ENCODE assay signal across 7 mouse cellular contexts in the genomic region with DNA sequence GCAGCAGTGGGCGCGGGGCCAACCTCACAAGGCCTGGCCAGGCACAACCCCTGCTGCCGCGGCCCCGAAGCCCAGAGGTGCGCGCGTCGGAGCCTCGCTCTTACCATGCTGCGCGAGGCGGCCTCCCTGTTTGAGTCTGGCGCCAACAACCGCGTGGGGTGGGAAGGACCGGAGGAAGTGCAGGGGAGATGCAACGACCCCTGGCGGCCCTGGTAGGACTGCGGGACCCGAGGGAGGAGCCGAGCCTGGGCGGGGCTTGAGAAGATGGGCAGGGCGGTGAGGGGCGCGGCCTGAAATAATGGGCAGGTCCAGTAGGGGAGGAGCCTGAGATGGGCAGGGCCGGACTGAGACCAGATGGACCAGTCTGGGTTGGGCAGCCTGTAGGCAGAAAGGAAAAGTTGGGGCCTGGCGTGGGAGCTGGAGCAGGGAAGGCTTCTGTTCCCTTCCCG. TPM values are rescaled to one million over a fixed set of nuclear protein-coding genes. Genes with fewer than 3 reads are reported as not detected.
DNase-seq lines count a peak whose midpoint lies in the region; ATAC-seq lines count a peak whose summit lies in the region.

A gene (minus strand): TSS at position 229 of the 449 bp plus-strand sequence.

- WGBS in embryonic facial prominence, embryonic 11.5 days, result 0% methylated on average over 29 of the region's 29 CpGs
- under 1% methylated on average over 29 of the region's 29 CpGs for WGBS in limb, embryonic 10.5 days
- under 1% methylated on average over 29 of the region's 29 CpGs for WGBS in midbrain, embryonic 13.5 days

- peak within 1 kb of the TSS; percentile 70 for H3K9ac ChIP-seq in embryonic facial prominence, embryonic 11.5 days (replicated peaks; ENCODE audit: low read length)
- H3K9ac ChIP-seq in midbrain, embryonic 13.5 days (replicated peaks), result peak within 1 kb of the TSS; percentile 61

- DNase-seq in adrenal gland, postnatal 14 days, result peak; percentile 100
- peak; percentile 98 for DNase-seq in embryonic facial prominence, embryonic 11.5 days (ENCODE audit: low spot score)
- peak; percentile 97 for DNase-seq in kidney, adult 11 months
- DNase-seq in limb, embryonic 10.5 days (ENCODE audit: low spot score), result peak; percentile 100
- peak; percentile 97 for DNase-seq in spleen, adult 12 weeks (ENCODE audit: low spot score)

- H3K36me3 ChIP-seq in embryonic facial prominence, embryonic 11.5 days (replicated peaks; ENCODE audit: control insufficient read depth, insufficient read depth, low read depth, low read length), result no peaks in the 10 kb centered on the region
- 0 out of 2 replicates have a peak, but pooled peaks cover 3% of the 10 kb centered on the region for H3K36me3 ChIP-seq in limb, embryonic 10.5 days
- peaks cover 18% of the 10 kb centered on the region for H3K36me3 ChIP-seq in midbrain, embryonic 13.5 days

- no peaks in the 10 kb centered on the region for H3K9me3 ChIP-seq in embryonic facial prominence, embryonic 11.5 days (replicated peaks; ENCODE audit: control insufficient read depth, low read length)
- H3K9me3 ChIP-seq in limb, embryonic 10.5 days (replicated peaks), result no peaks in the 10 kb centered on the region
- H3K9me3 ChIP-seq in midbrain, embryonic 13.5 days, result no peaks in the 10 kb centered on the region

- H3K4me2 ChIP-seq in embryonic facial prominence, embryonic 11.5 days (ENCODE audit: low read depth, low read length), result peak within 1 kb of the TSS; percentile 79
- H3K4me2 ChIP-seq in midbrain, embryonic 13.5 days (replicated peaks), result peak within 1 kb of the TSS; percentile 92

- peak within 1 kb of the TSS; percentile 38; the same call in 1 of the 2 replicates for H3K27ac ChIP-seq in embryonic facial prominence, embryonic 11.5 days (replicated peaks; ENCODE audit: low read depth, low read length)
- H3K27ac ChIP-seq in limb, embryonic 10.5 days, result peak within 1 kb of the TSS; percentile 95
- no peak within 1 kb of the TSS; the same call in 1 of the 2 replicates for H3K27ac ChIP-seq in midbrain, embryonic 13.5 days

- no peaks in the 10 kb centered on the region for H3K4me1 ChIP-seq in embryonic facial prominence, embryonic 11.5 days (ENCODE audit: control insufficient read depth, insufficient read depth, low read length)
- peaks cover 39% of the 10 kb centered on the region for H3K4me1 ChIP-seq in limb, embryonic 10.5 days
- peaks cover 15% of the 10 kb centered on the region for H3K4me1 ChIP-seq in midbrain, embryonic 13.5 days (replicated peaks)

- peak; percentile 98 for ATAC-seq in embryonic facial prominence, embryonic 11.5 days (replicated peaks; ENCODE audit: insufficient number of reproducible peaks, low FRiP score, low TSS enrichment, low read depth)
- peak; percentile 99 for ATAC-seq in granulocyte monocyte progenitor cell, adult 5-6 weeks (replicated peaks; ENCODE audit: poor library complexity, severe bottlenecking)
- ATAC-seq in midbrain, embryonic 13.5 days, result peak; percentile 98

- H3K4me3 ChIP-seq in embryonic facial prominence, embryonic 11.5 days (ENCODE audit: low read depth, low read length), result peak within 1 kb of the TSS; percentile 48
- H3K4me3 ChIP-seq in limb, embryonic 10.5 days, result peak within 1 kb of the TSS; percentile 56
- H3K4me3 ChIP-seq in midbrain, embryonic 13.5 days (replicated peaks), result peak within 1 kb of the TSS; percentile 49

- no peaks in the 10 kb centered on the region for H3K27me3 ChIP-seq in embryonic facial prominence, embryonic 11.5 days (ENCODE audit: control insufficient read depth, insufficient read depth, low read length)
- no peaks in the 10 kb centered on the region for H3K27me3 ChIP-seq in limb, embryonic 10.5 days (ENCODE audit: low read depth, poor library complexity, severe bottlenecking)
- no peaks in the 10 kb centered on the region for H3K27me3 ChIP-seq in midbrain, embryonic 13.5 days

RNA-seq across cellular contexts. Expression of the gene that starts here (rescaled TPM):
- 23.0 and 27.2 TPM in 2 replicates for total RNA-seq in adrenal gland, postnatal 14 days (2021)
- 16.5 and 18.5 TPM in 2 replicates for polyA plus RNA-seq in embryonic facial prominence, embryonic 11.5 days (2014; fragmentation: Nextera tagmentation; extraction: Ambion mirVana)
- total RNA-seq in granulocyte monocyte progenitor cell, adult 5-6 weeks (2014; fragmentation: Nextera tagmentation), result 13.9 and 37.9 TPM in 2 replicates
- total RNA-seq in granulocyte monocyte progenitor cell, adult 5-6 weeks (2017), result 32.1 and 43.3 TPM in 2 replicates
- 17.4 and 21.0 TPM in 2 replicates for polyA plus RNA-seq in limb, embryonic 10.5 days (2016; fragmentation: Nextera tagmentation; extraction: Ambion mirVana)
- polyA plus RNA-seq in midbrain, embryonic 13.5 days (2015; fragmentation: Nextera tagmentation; extraction: Ambion mirVana), result 2.7 and 3.3 TPM in 2 replicates
